Mouse (Mus musculus): ENCODE results near the gene Apbb2. TPM values are rescaled to one million over a fixed set of nuclear protein-coding genes. Genes with fewer than 3 reads are reported as not detected.

The Apbb2 gene
- polyA plus RNA-seq, 1 experiment from 2014 or later: 69.5 TPM

DNA sequence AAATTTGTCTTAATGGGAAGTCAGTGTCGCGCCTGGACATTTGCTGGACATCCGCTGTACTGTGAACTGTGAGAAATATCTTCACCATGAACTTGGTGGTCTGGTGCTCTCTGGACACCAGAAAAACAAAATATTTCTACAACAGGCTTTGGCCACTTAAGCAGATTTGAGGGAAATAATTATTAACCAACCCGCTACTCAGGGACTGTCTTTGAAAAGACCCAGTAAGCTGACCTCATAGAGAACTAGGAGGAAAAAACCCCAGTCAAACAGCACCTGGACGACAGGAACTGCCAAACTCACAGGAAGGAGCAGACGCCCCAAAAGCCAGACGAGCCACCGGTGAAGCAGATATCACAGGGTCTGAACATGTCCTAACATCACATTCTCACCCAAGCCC is 18.2 kb downstream of the Apbb2 start:
- Histone ChIP-seq H3K9me3 (no peaks in the 10 kb centered on the region), H3K4me3 (no peak overlapping the region), H3K4me1 (0 out of 2 replicates have a peak, but pooled peaks cover 15% of the 10 kb centered on the region), H3K27me3 (no peaks in the 10 kb centered on the region), H3K9ac (replicated peaks) (no peak overlapping the region), H3K27ac (replicated peaks) (no peak overlapping the region), H3K36me3 (no peaks in the 10 kb centered on the region), H3K4me2 (replicated peaks) (no peak overlapping the region)
- WGBS: 91% methylated on average over 8 of the region's 8 CpGs
- no peak for ATAC-seq (ENCODE audit: low FRiP score, low read depth)

DNA sequence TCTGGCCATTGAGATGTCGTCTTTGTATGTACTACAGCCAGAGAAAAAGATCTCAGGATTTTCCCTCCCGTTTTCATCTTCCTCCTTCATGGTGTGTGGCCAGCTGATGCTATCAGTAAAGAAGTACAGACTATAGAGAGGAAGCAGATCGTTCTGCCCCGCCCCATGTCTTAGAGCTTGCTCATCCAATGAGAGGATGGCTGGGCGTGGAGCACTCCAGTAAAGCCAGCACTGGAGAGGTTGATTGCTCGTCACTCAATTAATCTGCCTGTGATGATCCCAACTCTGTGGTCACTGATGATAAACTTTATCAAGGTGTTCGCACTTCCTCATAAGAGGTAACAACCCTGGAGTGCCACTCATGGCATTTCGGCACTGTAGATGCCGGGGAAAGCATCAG is 18.7 kb downstream of the Apbb2 start:
- H3K4me2 ChIP-seq (replicated peaks): no peak overlapping the region
- 0 out of 2 replicates have a peak, but pooled peaks cover 15% of the 10 kb centered on the region for H3K4me1 ChIP-seq
- no peaks in the 10 kb centered on the region for H3K9me3 ChIP-seq
- no peak overlapping the region for H3K4me3 ChIP-seq
- no peak overlapping the region for H3K9ac ChIP-seq (replicated peaks)
- H3K36me3 ChIP-seq: no peaks in the 10 kb centered on the region
- WGBS: 84% methylated on average over 9 of the region's 9 CpGs
- no peak for ATAC-seq (ENCODE audit: low FRiP score, low read depth)
- H3K27ac ChIP-seq (replicated peaks): no peak overlapping the region
- H3K27me3 ChIP-seq: no peaks in the 10 kb centered on the region

DNA sequence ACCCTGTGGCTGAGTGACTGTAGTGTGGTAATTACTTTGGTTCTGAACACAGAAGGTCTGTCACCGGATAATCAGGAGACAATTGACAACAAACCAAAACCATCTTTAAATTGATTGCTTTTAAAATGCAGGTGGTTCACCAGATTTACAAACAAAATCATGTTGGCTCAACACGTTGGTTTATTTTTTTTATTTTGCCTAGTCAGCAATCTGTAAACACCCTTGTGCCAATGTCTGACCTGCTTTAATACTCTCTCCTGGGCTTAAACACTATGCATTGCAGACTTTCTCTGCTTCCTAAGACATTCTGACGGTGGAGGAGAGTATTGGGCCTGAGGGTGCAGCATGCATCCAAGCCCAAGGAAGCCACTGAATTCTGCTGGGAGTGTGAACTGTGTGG is 22.3 kb downstream of the Apbb2 start:
- H3K9ac ChIP-seq (replicated peaks): no peak overlapping the region
- no peak for ATAC-seq (ENCODE audit: low FRiP score, low read depth)
- no peaks in the 10 kb centered on the region for H3K9me3 ChIP-seq
- no peak overlapping the region for H3K4me2 ChIP-seq (replicated peaks)
- no peaks in the 10 kb centered on the region for H3K4me1 ChIP-seq
- no peak overlapping the region for H3K27ac ChIP-seq (replicated peaks)
- no peaks in the 10 kb centered on the region for H3K36me3 ChIP-seq
- no peaks in the 10 kb centered on the region for H3K27me3 ChIP-seq
- WGBS: 75% methylated on average over 3 of the region's 3 CpGs
- no peak overlapping the region for H3K4me3 ChIP-seq

DNA sequence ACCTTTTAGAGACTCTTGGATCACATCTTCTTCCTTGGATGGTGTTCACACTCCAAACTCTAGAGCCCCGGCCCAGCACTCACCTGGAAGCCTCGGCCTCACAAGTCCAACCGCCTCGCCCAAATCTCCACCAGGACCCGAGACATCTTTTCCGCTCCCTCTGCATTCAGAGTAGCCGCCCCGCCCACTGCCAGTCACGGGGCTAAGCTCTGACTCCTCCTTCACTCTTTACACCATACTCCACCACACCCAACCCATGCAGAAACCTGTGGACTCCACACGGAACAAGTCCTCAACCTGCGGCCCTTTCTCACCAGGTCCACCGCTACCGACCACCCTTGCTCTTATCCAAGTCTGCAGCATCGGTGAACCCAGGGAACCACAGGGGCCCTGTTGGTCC is 23.7 kb downstream of the Apbb2 start:
- H3K4me1 ChIP-seq: no peaks in the 10 kb centered on the region
- no peak overlapping the region for H3K4me2 ChIP-seq (replicated peaks)
- H3K9me3 ChIP-seq: no peaks in the 10 kb centered on the region
- H3K36me3 ChIP-seq: no peaks in the 10 kb centered on the region
- no peak for ATAC-seq (ENCODE audit: low FRiP score, low read depth)
- WGBS: 86% methylated on average over 14 of the region's 14 CpGs
- no peak overlapping the region for H3K4me3 ChIP-seq
- H3K27me3 ChIP-seq: no peaks in the 10 kb centered on the region
- no peak overlapping the region for H3K27ac ChIP-seq (replicated peaks)
- H3K9ac ChIP-seq (replicated peaks): no peak overlapping the region

DNA sequence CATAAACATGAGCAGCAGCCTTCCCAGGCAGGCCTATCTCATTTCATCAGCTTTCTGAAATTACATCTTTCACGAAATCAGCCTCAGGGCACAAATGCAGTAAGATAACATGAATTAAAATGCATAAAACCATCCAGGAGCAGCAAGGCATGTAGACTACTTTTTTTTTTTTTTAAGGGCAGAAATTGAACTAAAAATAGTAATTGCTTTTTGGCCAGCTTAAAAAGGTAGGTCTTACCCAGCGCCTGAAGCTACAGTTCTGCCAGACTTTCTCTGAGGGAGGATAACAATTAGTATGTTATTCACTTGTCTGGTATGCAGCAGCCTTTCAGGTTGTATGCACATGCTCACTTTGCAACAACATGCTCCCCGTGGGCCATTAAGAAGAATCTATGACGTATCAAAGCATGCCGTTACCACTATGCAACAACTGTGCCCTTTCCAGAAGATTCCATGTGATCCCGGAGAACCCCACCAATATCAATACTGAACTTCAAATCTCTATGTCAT is 32.3 kb downstream of the Apbb2 start:
- Histone ChIP-seq H3K9ac (replicated peaks) (no peak overlapping the region), H3K4me1 (no peaks in the 10 kb centered on the region), H3K36me3 (no peaks in the 10 kb centered on the region), H3K4me2 (replicated peaks) (no peak overlapping the region), H3K27me3 (no peaks in the 10 kb centered on the region), H3K4me3 (no peak overlapping the region), H3K9me3 (no peaks in the 10 kb centered on the region; the same call in 1 of the 2 replicates), H3K27ac (replicated peaks) (no peak overlapping the region)
- 90% methylated on average over 6 of the region's 6 CpGs for WGBS
- no peak for ATAC-seq (ENCODE audit: low FRiP score, low read depth)

DNA sequence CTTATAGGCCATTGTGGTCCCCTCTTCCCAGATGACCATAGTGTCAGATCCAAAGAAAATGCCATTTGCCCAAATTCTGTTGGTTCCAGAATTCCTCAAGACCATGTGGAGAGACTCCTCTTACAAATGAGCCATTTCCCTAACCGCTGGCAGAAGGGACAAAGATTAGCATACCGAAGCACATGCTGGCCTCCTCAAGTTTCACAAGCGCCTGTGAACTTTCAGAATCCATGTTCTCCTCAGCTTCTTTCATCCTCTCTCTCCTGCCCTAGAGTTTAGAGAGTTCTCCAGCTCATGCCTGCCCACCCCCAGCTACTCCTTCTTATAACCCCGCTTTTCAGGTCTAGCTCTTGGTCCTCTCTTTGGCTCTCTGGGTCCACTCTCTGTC is 35.6 kb downstream of the Apbb2 start:
- H3K9me3 ChIP-seq: no peaks in the 10 kb centered on the region; the same call in 1 of the 2 replicates
- no peaks in the 10 kb centered on the region for H3K4me1 ChIP-seq
- WGBS: 85% methylated on average over 4 of the region's 4 CpGs
- H3K27me3 ChIP-seq: no peaks in the 10 kb centered on the region
- H3K27ac ChIP-seq (replicated peaks): no peak overlapping the region
- H3K9ac ChIP-seq (replicated peaks): no peak overlapping the region
- H3K4me2 ChIP-seq (replicated peaks): no peak overlapping the region
- no peak overlapping the region for H3K4me3 ChIP-seq
- H3K36me3 ChIP-seq: no peaks in the 10 kb centered on the region
- ATAC-seq (ENCODE audit: low FRiP score, low read depth): no peak

DNA sequence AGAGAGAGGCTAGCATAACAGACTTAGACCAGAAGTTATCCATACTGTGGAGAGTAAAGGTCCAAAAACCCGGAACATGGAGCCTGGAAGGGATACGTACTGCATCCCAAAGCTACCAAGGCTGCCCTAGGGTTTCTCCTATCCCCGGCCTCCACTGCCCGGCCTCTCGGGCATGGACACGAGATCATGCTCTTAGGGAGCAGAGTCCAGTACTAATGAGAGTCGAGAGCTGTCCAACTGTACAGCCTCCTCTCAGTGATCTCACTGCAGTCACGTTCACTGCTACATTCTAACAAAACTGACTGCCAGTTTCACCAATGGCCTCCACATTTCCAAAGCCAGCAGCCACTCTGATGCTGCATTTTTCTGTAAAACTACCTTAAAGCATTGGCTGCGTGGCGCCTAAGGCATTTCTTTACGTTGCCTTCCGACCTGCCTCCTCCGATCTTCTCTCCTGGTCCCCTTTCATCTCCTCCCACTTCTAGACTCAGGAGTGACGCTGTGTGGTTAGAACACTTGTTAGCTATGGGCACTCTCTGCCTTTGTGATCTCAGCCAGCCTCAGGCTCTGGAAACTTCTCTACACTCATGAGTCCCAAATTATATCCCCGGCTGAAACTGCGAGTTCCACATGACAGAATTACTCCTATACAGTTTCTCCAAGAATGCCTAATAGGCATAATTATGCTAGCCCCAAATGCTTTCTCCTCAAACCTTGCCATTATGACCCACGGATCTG is 36.1 kb downstream of the Apbb2 start:
- 91% methylated on average over 17 of the region's 17 CpGs for WGBS
- H3K27ac ChIP-seq (replicated peaks): no peak overlapping the region

DNA sequence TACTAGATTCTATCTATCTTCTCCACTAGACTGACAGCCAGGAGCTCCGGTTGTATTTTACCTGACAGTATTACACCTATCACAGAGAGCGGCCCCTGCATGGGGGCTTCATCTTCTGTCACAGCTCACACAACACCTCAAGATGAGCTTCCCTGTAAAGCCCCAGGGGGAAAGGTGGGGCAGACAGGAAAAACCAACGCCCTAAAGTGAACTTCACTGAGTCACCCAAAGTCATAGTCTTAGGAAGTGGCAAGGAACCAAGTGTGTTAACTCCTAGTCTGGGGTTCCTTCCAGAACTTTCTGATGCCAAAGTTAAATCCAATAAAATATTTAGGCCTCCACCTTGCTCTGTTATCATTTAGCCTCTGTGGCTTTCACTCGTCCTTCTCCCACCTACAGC is 39.5 kb downstream of the Apbb2 start:
- Histone ChIP-seq H3K4me1 (no peaks in the 10 kb centered on the region), H3K27ac (replicated peaks) (no peak overlapping the region), H3K4me2 (replicated peaks) (no peak overlapping the region), H3K27me3 (no peaks in the 10 kb centered on the region), H3K9me3 (no peaks in the 10 kb centered on the region), H3K4me3 (no peak overlapping the region), H3K36me3 (no peaks in the 10 kb centered on the region), H3K9ac (replicated peaks) (no peak overlapping the region)
- no peak for ATAC-seq (ENCODE audit: low FRiP score, low read depth)
- 87% methylated on average over 4 of the region's 4 CpGs for WGBS

More for the DNA sequence above, 36.1 kb downstream of the Apbb2 start:
- Histone ChIP-seq H3K9ac (replicated peaks) (no peak overlapping the region), H3K9me3 (no peaks in the 10 kb centered on the region; the same call in 1 of the 2 replicates), H3K27me3 (no peaks in the 10 kb centered on the region), H3K4me3 (no peak overlapping the region), H3K4me1 (no peaks in the 10 kb centered on the region), H3K4me2 (replicated peaks) (no peak overlapping the region), H3K36me3 (no peaks in the 10 kb centered on the region)
- no peak for ATAC-seq (ENCODE audit: low FRiP score, low read depth)

DNA sequence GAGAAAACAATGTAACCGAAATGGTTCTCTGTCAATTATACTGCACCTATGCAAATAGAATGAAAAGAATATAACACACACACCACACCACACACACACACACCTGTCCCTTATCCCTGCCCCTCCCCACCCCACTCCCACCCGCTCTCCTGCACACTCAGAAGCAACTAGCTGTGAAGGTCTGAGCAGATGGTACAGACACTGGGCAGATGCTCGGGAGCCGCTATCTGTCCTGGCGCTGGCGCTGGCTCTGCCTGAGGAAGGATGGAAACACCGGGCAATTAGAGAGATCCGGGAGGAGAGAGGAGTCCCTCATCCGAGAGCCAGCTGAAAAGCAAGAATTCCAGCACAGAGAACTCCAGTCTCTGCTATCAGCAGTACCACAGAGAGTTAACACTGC is 42.3 kb downstream of the Apbb2 start:
- Histone ChIP-seq H3K9ac (replicated peaks) (no peak overlapping the region), H3K4me3 (no peak overlapping the region), H3K27me3 (no peaks in the 10 kb centered on the region), H3K4me2 (replicated peaks) (no peak overlapping the region), H3K36me3 (no peaks in the 10 kb centered on the region), H3K27ac (replicated peaks) (no peak overlapping the region), H3K9me3 (no peaks in the 10 kb centered on the region), H3K4me1 (peaks cover 7% of the 10 kb centered on the region)
- ATAC-seq (ENCODE audit: low FRiP score, low read depth): no peak
- WGBS: 81% methylated on average over 9 of the region's 9 CpGs

DNA sequence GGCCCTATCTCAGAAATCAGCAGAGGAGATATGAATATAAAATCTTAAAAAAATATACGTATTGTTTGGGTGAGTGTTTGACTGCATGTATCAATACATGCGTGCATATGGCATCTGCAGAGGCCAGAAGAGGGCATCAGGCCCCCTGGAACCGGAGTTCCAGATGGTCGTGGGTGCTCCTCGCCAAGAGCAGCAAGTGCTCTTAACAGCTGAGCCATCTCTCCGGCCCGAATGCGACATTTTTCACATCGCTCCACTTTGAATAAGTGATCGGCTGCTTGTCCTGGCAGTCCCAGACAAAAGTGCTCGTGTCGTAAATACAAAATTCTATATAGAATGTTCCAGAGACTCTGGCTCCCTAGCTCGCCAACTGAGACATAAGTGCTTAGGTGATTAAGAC is 43.4 kb downstream of the Apbb2 start:
- Histone ChIP-seq H3K4me1 (peaks cover 7% of the 10 kb centered on the region), H3K27ac (replicated peaks) (no peak overlapping the region), H3K36me3 (no peaks in the 10 kb centered on the region), H3K9me3 (no peaks in the 10 kb centered on the region), H3K4me2 (replicated peaks) (no peak overlapping the region), H3K27me3 (no peaks in the 10 kb centered on the region), H3K9ac (replicated peaks) (no peak overlapping the region), H3K4me3 (no peak overlapping the region)
- ATAC-seq (ENCODE audit: low FRiP score, low read depth): no peak
- 94% methylated on average over 13 of the region's 13 CpGs for WGBS

DNA sequence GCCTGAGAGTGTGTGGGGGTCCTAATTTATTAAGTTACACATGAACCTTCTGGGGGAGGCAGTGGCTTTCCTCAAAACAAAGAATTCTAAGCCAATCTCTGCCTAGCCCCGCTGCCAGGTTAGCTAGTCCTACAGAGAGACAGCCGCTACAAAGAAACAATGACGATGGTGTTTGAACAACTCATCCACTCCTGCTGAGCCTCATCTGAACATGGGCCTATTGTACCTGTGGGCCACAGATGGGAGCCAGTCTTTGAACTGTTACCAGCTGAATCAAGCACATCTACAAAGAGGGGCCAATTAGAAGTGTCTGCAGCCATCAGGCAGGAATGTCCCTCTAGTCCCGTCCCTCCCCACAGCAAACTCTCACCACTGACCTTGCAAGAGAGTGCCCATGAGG is 45.3 kb downstream of the Apbb2 start:
- WGBS: 13% methylated on average over 4 of the region's 4 CpGs
- Histone ChIP-seq H3K36me3 (no peaks in the 10 kb centered on the region), H3K27ac (replicated peaks) (no peak overlapping the region), H3K4me2 (replicated peaks) (no peak overlapping the region), H3K4me1 (peaks cover 18% of the 10 kb centered on the region), H3K4me3 (no peak overlapping the region), H3K9ac (replicated peaks) (no peak overlapping the region), H3K27me3 (no peaks in the 10 kb centered on the region), H3K9me3 (no peaks in the 10 kb centered on the region)
- ATAC-seq (ENCODE audit: low FRiP score, low read depth): no peak

DNA sequence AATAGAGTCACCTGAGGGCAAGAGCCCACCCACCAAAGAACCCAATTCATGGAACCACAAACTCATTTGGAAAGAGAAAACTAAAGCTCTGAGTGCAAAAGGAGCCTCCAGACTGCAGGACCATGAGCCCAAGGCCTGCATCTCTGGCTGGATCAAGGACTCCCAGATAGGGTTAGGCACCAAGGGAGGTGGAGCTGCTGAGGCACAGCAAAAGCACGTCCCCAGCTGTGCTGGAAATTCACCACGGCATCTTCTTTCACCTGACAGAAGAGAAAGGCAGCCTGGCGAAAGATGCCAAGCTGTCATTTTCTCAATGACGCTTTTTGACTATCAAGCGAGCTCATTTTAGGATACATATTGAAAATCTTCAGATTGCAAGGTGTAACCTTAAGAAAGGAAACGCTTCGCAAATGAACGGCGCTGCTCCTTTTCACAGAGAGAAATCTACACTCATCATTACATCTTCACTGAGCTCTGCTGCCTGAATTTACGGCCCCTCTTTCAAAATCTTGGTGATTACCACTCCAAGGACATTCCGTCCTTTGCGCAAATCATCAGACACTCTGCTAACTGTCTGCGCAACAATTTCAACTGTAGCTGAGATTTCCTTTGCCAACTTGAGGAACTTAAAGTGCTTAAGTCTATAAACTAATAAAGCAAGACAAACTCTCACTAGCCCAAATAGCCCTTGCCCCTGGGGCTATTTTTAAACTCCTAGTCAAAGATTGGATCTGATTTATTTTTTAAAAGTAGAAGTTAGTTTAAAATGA is 46.3 kb downstream of the Apbb2 start:
- no peak overlapping the region for H3K27ac ChIP-seq (replicated peaks)
- no peak for ATAC-seq (ENCODE audit: low FRiP score, low read depth)
- H3K4me2 ChIP-seq (replicated peaks): no peak overlapping the region
- WGBS: 80% methylated on average over 13 of the region's 13 CpGs
- peaks cover 21% of the 10 kb centered on the region for H3K4me1 ChIP-seq
- no peak overlapping the region for H3K4me3 ChIP-seq
- no peaks in the 10 kb centered on the region for H3K9me3 ChIP-seq
- no peak overlapping the region for H3K9ac ChIP-seq (replicated peaks)
- no peaks in the 10 kb centered on the region for H3K36me3 ChIP-seq
- no peaks in the 10 kb centered on the region for H3K27me3 ChIP-seq
